Mouse (Mus musculus) mouse trophoblast stem cell (cell line): Measurements from ENCODE around the gene Igbp1b.

ENCODE experiments used
- in situ Hi-C, 2 experiments: fragments of 300-500 bp; cut with MseI, MboI; formaldehyde crosslinking; loops; 2 replicates in 1 of 2; 3 replicates in 1 of 2; pipeline ENCODE4 v1.15.1; 2025

Igbp1b gene

GRCm38 (mm10) chr6:138658516-138658915 lies at the start of gene Igbp1b:
Igbp1b (minus strand) TSS chr6:138658544.
- in situ Hi-C loops, result no loop called here

GRCm38 (mm10) chr6:138682959-138683358 lies 24.6 kb upstream of the Igbp1b start:
- in situ Hi-C loops, result no loop called here

GRCm38 (mm10) chr6:138672704-138673141 lies 14.4 kb upstream of the Igbp1b start:
- in situ Hi-C loops, result no loop called here

GRCm38 (mm10) chr6:138665416-138665815 lies 7.1 kb upstream of the Igbp1b start:
- in situ Hi-C loops, result no loop called here

GRCm38 (mm10) chr6:138645604-138646003 lies 12.7 kb downstream of the Igbp1b start:
- in situ Hi-C loops, result no loop called here

GRCm38 (mm10) chr6:138639351-138639750 lies 19.0 kb downstream of the Igbp1b start:
- in situ Hi-C loops, result no loop called here

GRCm38 (mm10) chr6:138620786-138621185 lies 37.6 kb downstream of the Igbp1b start:
- in situ Hi-C loops, result no loop called here

- in situ Hi-C loops, result no loop called here
Measured at GRCm38 (mm10) chr6:138618396-138618795, 39.9 kb downstream of the Igbp1b start.
